Mouse (Mus musculus) liver, adult 2 months (tissue): ENCODE data around the gene B3gnt6. TPM values are rescaled to one million over a fixed set of nuclear protein-coding genes. Genes with fewer than 3 reads are reported as not detected.

Experiments
- DNase-seq: peaks from one replicate; pipeline ENCODE4 v3.0.0-alpha.2; 2011; ENCODE audit warnings: low read depth, low spot score; ENCODE audit errors: extremely low read depth
- H3K27ac ChIP-seq: fragments of 200-500 bp; replicated peaks from 2 replicates; pipeline ENCODE4 v1.5.1; 2012; ENCODE audit warnings: low read depth, mild to moderate bottlenecking, control low read depth, inconsistent platforms, low read length; ENCODE audit not compliant: insufficient read depth
- H3K27me3 ChIP-seq: fragments of 200-500 bp; 2 replicates; pipeline ENCODE4 v1.6.1; 2012; ENCODE audit warnings: mild to moderate bottlenecking, moderate library complexity, low read length, inconsistent platforms; ENCODE audit not compliant: control insufficient read depth, insufficient read depth
- H3K36me3 ChIP-seq: fragments of 200-500 bp; 2 replicates; pipeline ENCODE4 v1.6.1; 2012; ENCODE audit warnings: low read length, inconsistent platforms; ENCODE audit not compliant: control insufficient read depth, insufficient read depth
- H3K4me1 ChIP-seq: fragments of 200-500 bp; 2 replicates; pipeline ENCODE4 v1.6.1; 2011; ENCODE audit warnings: low read length; ENCODE audit not compliant: control insufficient read depth, insufficient read depth
- H3K4me3 ChIP-seq: fragments of 200-500 bp; 2 replicates; pipeline ENCODE4 v1.5.1; 2011; ENCODE audit warnings: low read depth, mild to moderate bottlenecking, control low read depth, low read length, moderate library complexity; ENCODE audit not compliant: insufficient read depth
- H3K79me2 ChIP-seq: fragments of 200-500 bp; 2 replicates; pipeline ENCODE4 v1.6.1; 2012; ENCODE audit warnings: inconsistent platforms, mild to moderate bottlenecking, low read length, moderate library complexity; ENCODE audit not compliant: control insufficient read depth, insufficient read depth
- H3K9ac ChIP-seq: fragments of 200-500 bp; 2 replicates; pipeline ENCODE4 v1.6.1; 2012; ENCODE audit warnings: low read depth, mild to moderate bottlenecking, control low read depth, inconsistent platforms, low read length
- CTCF ChIP-seq: fragments of 200-500 bp; IDR thresholded peaks from 2 replicates; pipeline ENCODE4 v1.5.1; 2011; ENCODE audit warnings: low read depth, low read length, control low read depth
- POLR2A ChIP-seq: fragments of 200-500 bp; IDR thresholded peaks from 2 replicates; pipeline ENCODE4 v1.6.1; 2011; ENCODE audit warnings: low read length, control low read depth; ENCODE audit not compliant: insufficient read depth; ENCODE audit errors: extremely low read depth
- WGBS: fragments of 180-500 bp; shearing (Covaris S2); methylation state at CpG from one replicate; pipeline ENCODE4 v1.1.7; 2018; 5-methylcytosine and 5-hydroxymethylcytosine counted together
- polyA plus RNA-seq: library from polyadenylated mRNA; depleted of rRNA; stranded (reverse); fragments of >200 nt; gene quantifications from 2 replicates; pipeline ENCODE4 v1.2.3, GENCODE M21; 2012; rRNA removed
- total RNA-seq: library from RNA; depleted of rRNA; stranded (reverse); fragments of >200 nt; gene quantifications from 2 replicates; pipeline ENCODE4 v1.2.3, GENCODE M21; 2014; rRNA removed

Gene B3gnt6
- total RNA-seq (not detected in 2 replicates), polyA plus RNA-seq (0.04 and 0.12 TPM in 2 replicates)

- TF ChIP-seq CTCF (no peak), POLR2A (no peak)
- WGBS: 95% methylated on average over 4 of the region's 4 CpGs
- H3K79me2 ChIP-seq: no peaks in the 10 kb centered on the region
- no peak within 1 kb of the TSS for H3K27ac ChIP-seq
- no peak within 1 kb of the TSS for H3K9ac ChIP-seq
- H3K36me3 ChIP-seq: no peaks in the 10 kb centered on the region
- peaks cover 2% of the 10 kb centered on the region for H3K27me3 ChIP-seq
- DNase-seq: no peak
- peaks cover 2% of the 10 kb centered on the region; the same call in 1 of the 2 replicates for H3K4me1 ChIP-seq
- H3K4me3 ChIP-seq: no peak within 1 kb of the TSS
Observed at GRCm38 (mm10) chr7:98199381-98199780, at the start of gene B3gnt6. TSS of gene B3gnt6 (minus strand) at chr7:98199481.

- no peak overlapping the region for H3K9ac ChIP-seq
- no peak for DNase-seq
- 70% methylated on average over 3 of the region's 3 CpGs for WGBS
- H3K27ac ChIP-seq: no peak overlapping the region
- no peak overlapping the region for H3K4me3 ChIP-seq
- H3K36me3 ChIP-seq: peaks cover 11% of the 10 kb centered on the region; the same call in 1 of the 2 replicates
- H3K27me3 ChIP-seq: no peaks in the 10 kb centered on the region
- no peaks in the 10 kb centered on the region for H3K79me2 ChIP-seq
- no peaks in the 10 kb centered on the region for H3K4me1 ChIP-seq
- TF ChIP-seq CTCF (no peak), POLR2A (no peak)
Observed at GRCm38 (mm10) chr7:98236686-98237359, 37.5 kb upstream of the B3gnt6 start.

GRCm38 (mm10) chr7:98223796-98224195, 24.5 kb upstream of the B3gnt6 start:
- H3K9ac ChIP-seq: no peak overlapping the region
- no peaks in the 10 kb centered on the region for H3K4me1 ChIP-seq
- TF ChIP-seq CTCF: no peak
- TF ChIP-seq POLR2A: no peak
- peaks cover 18% of the 10 kb centered on the region for H3K36me3 ChIP-seq
- H3K27me3 ChIP-seq: no peaks in the 10 kb centered on the region
- H3K79me2 ChIP-seq: no peaks in the 10 kb centered on the region
- H3K27ac ChIP-seq: no peak overlapping the region
- no peak for DNase-seq
- H3K4me3 ChIP-seq: no peak overlapping the region
- 96% methylated on average over 4 of the region's 4 CpGs for WGBS

GRCm38 (mm10) chr7:98216713-98217112, 17.4 kb upstream of the B3gnt6 start:
- no peak overlapping the region for H3K4me3 ChIP-seq
- H3K79me2 ChIP-seq: no peaks in the 10 kb centered on the region
- TF ChIP-seq POLR2A: no peak
- no peak for TF ChIP-seq CTCF
- H3K27me3 ChIP-seq: no peaks in the 10 kb centered on the region
- no peaks in the 10 kb centered on the region for H3K4me1 ChIP-seq
- H3K36me3 ChIP-seq: peaks cover 22% of the 10 kb centered on the region
- no peak for DNase-seq
- no peak overlapping the region for H3K9ac ChIP-seq
- no peak overlapping the region for H3K27ac ChIP-seq

- Histone ChIP-seq H3K4me3 (no peak overlapping the region), H3K36me3 (no peaks in the 10 kb centered on the region), H3K9ac (no peak overlapping the region), H3K27me3 (no peaks in the 10 kb centered on the region), H3K79me2 (no peaks in the 10 kb centered on the region), H3K27ac (no peak overlapping the region), H3K4me1 (no peaks in the 10 kb centered on the region)
- WGBS: 73% methylated on average over 4 of the region's 4 CpGs
- no peak for DNase-seq
- TF ChIP-seq POLR2A: no peak
- TF ChIP-seq CTCF: no peak
Observed at GRCm38 (mm10) chr7:98202946-98203345, 3.7 kb upstream of the B3gnt6 start.

- H3K4me1 ChIP-seq: no peaks in the 10 kb centered on the region
- no peak for TF ChIP-seq POLR2A
- TF ChIP-seq CTCF: no peak
- no peaks in the 10 kb centered on the region for H3K36me3 ChIP-seq
- no peak overlapping the region for H3K4me3 ChIP-seq
- 88% methylated on average over 5 of the region's 5 CpGs for WGBS
- no peak for DNase-seq
- no peak overlapping the region for H3K27ac ChIP-seq
- no peak overlapping the region for H3K9ac ChIP-seq
- no peaks in the 10 kb centered on the region for H3K79me2 ChIP-seq
- H3K27me3 ChIP-seq: no peaks in the 10 kb centered on the region
Observed at GRCm38 (mm10) chr7:98201493-98202028, 2.3 kb upstream of the B3gnt6 start.
